Mouse (Mus musculus) limb, embryonic 15.5 days (tissue): ENCODE measurements at regions not wholly inside any gene's neighbourhood (a gene's known extent, or its start where the extent isn't known, plus 50 kb on each side); places are given as distances from the start of the nearest gene placed in this dataset.

Source experiments
- ATAC-seq: fragments of 200-750 bp; cut with Nextera tagmentation; 2 replicates; pipeline ENCODE4 v1.8.0; 2017; ENCODE audit warnings: low read depth, moderate TSS enrichment; ENCODE audit not compliant: insufficient number of reproducible peaks, low FRiP score, low TSS enrichment
- H3K27ac ChIP-seq: fragments of 300-500 bp; sonication (generic); 2 replicates; pipeline ENCODE4 v1.5.1; 2015; ENCODE audit warnings: moderate library complexity, mild to moderate bottlenecking, inconsistent platforms
- H3K27me3 ChIP-seq: fragments of 300-500 bp; sonication (generic); 2 replicates; pipeline ENCODE4 v1.6.1; 2015; ENCODE audit warnings: inconsistent platforms
- H3K36me3 ChIP-seq: fragments of 300-500 bp; sonication (generic); 2 replicates; pipeline ENCODE4 v1.6.1; 2015; ENCODE audit warnings: inconsistent platforms
- H3K4me1 ChIP-seq: fragments of 300-500 bp; sonication (generic); 2 replicates; pipeline ENCODE4 v1.6.1; 2015; ENCODE audit warnings: inconsistent platforms
- H3K4me2 ChIP-seq: fragments of 300-500 bp; sonication (generic); 2 replicates; pipeline ENCODE4 v1.6.1; 2015; ENCODE audit warnings: mild to moderate bottlenecking, inconsistent platforms
- H3K4me3 ChIP-seq: fragments of 300-500 bp; sonication (generic); 2 replicates; pipeline ENCODE4 v1.5.1; 2015; ENCODE audit warnings: mild to moderate bottlenecking, inconsistent platforms
- H3K9ac ChIP-seq: fragments of 300-500 bp; sonication (generic); 2 replicates; pipeline ENCODE4 v1.6.1; 2015; ENCODE audit warnings: inconsistent platforms
- H3K9me3 ChIP-seq: fragments of 300-500 bp; sonication (generic); 2 replicates; pipeline ENCODE4 v1.6.1; 2016; ENCODE audit warnings: inconsistent platforms
- WGBS: fragments of 180-500 bp; shearing (Covaris S2); methylation state at CpG from one replicate; pipeline ENCODE4 v1.1.7; 2015; 5-methylcytosine and 5-hydroxymethylcytosine counted together

GRCm38 (mm10) chr6:144875862-144876261 lies 94.1 kb upstream of the Sox5 start:
- no peak overlapping the region for H3K9ac ChIP-seq
- no peak overlapping the region for H3K4me3 ChIP-seq
- no peak for ATAC-seq
- no peaks in the 10 kb centered on the region for H3K4me1 ChIP-seq
- no peaks in the 10 kb centered on the region for H3K27me3 ChIP-seq
- H3K4me2 ChIP-seq = no peak overlapping the region
- H3K36me3 ChIP-seq = no peaks in the 10 kb centered on the region
- WGBS = 54% methylated on average over 9 of the region's 9 CpGs
- H3K27ac ChIP-seq = no peak overlapping the region
- H3K9me3 ChIP-seq = no peaks in the 10 kb centered on the region

GRCm38 (mm10) chr6:144874251-144874650 lies 92.5 kb upstream of the Sox5 start:
- no peak overlapping the region for H3K4me3 ChIP-seq
- H3K27me3 ChIP-seq = no peaks in the 10 kb centered on the region
- ATAC-seq = no peak
- H3K9ac ChIP-seq = no peak overlapping the region
- WGBS = 84% methylated on average over 5 of the region's 5 CpGs
- H3K4me2 ChIP-seq = no peak overlapping the region
- H3K4me1 ChIP-seq = no peaks in the 10 kb centered on the region
- no peaks in the 10 kb centered on the region for H3K9me3 ChIP-seq
- no peak overlapping the region for H3K27ac ChIP-seq
- H3K36me3 ChIP-seq = no peaks in the 10 kb centered on the region

GRCm38 (mm10) chr6:144870949-144871348 lies 89.2 kb upstream of the Sox5 start:
- no peak overlapping the region for H3K4me2 ChIP-seq
- ATAC-seq = no peak

GRCm38 (mm10) chr6:144867333-144867732 lies 85.6 kb upstream of the Sox5 start:
- H3K9ac ChIP-seq = no peak overlapping the region
- 79% methylated on average over 9 of the region's 9 CpGs for WGBS
- H3K27ac ChIP-seq = no peak overlapping the region
- no peaks in the 10 kb centered on the region for H3K27me3 ChIP-seq
- H3K9me3 ChIP-seq = no peaks in the 10 kb centered on the region
- no peak overlapping the region for H3K4me3 ChIP-seq
- no peak overlapping the region for H3K4me2 ChIP-seq
- H3K4me1 ChIP-seq = no peaks in the 10 kb centered on the region
- no peaks in the 10 kb centered on the region for H3K36me3 ChIP-seq
- ATAC-seq = no peak

More at GRCm38 (mm10) chr6:144870949-144871348, 89.2 kb upstream of the Sox5 start:
- no peak overlapping the region for H3K9ac ChIP-seq
- no peak overlapping the region for H3K27ac ChIP-seq
- 86% methylated on average over 8 of the region's 8 CpGs for WGBS
- H3K27me3 ChIP-seq = no peaks in the 10 kb centered on the region
- H3K4me3 ChIP-seq = no peak overlapping the region
- no peaks in the 10 kb centered on the region for H3K4me1 ChIP-seq
- no peaks in the 10 kb centered on the region for H3K9me3 ChIP-seq
- H3K36me3 ChIP-seq = no peaks in the 10 kb centered on the region

GRCm38 (mm10) chr6:144864026-144864425 lies 82.2 kb upstream of the Sox5 start:
- Histone ChIP-seq H3K36me3 (no peaks in the 10 kb centered on the region), H3K4me3 (no peak overlapping the region), H3K9me3 (no peaks in the 10 kb centered on the region), H3K4me2 (no peak overlapping the region), H3K9ac (no peak overlapping the region), H3K4me1 (no peaks in the 10 kb centered on the region), H3K27me3 (no peaks in the 10 kb centered on the region), H3K27ac (no peak overlapping the region)
- no peak for ATAC-seq
- WGBS = 59% methylated on average over 6 of the region's 6 CpGs

- 90% methylated on average over 3 of the region's 3 CpGs for WGBS
- Histone ChIP-seq H3K27me3 (no peaks in the 10 kb centered on the region), H3K9ac (no peak overlapping the region), H3K4me3 (no peak overlapping the region), H3K4me1 (no peaks in the 10 kb centered on the region), H3K27ac (no peak overlapping the region), H3K4me2 (no peak overlapping the region), H3K36me3 (no peaks in the 10 kb centered on the region), H3K9me3 (no peaks in the 10 kb centered on the region)
- no peak for ATAC-seq
Observed at GRCm38 (mm10) chr6:144863430-144863994, 81.7 kb upstream of the Sox5 start.

GRCm38 (mm10) chr6:144841510-144841909 lies 59.7 kb upstream of the Sox5 start:
- H3K4me3 ChIP-seq = no peak overlapping the region
- no peaks in the 10 kb centered on the region for H3K36me3 ChIP-seq
- no peak overlapping the region for H3K4me2 ChIP-seq
- ATAC-seq = no peak
- no peaks in the 10 kb centered on the region for H3K9me3 ChIP-seq
- H3K9ac ChIP-seq = no peak overlapping the region
- whole genome bisulfite sequencing = 69% methylated on average over 3 of the region's 3 CpGs
- H3K27ac ChIP-seq = no peak overlapping the region
- no peaks in the 10 kb centered on the region for H3K4me1 ChIP-seq
- no peaks in the 10 kb centered on the region for H3K27me3 ChIP-seq

GRCm38 (mm10) chr6:144839383-144839782 lies 57.6 kb upstream of the Sox5 start:
- H3K36me3 ChIP-seq = no peaks in the 10 kb centered on the region
- no peaks in the 10 kb centered on the region for H3K27me3 ChIP-seq
- H3K9me3 ChIP-seq = no peaks in the 10 kb centered on the region
- WGBS = 94% methylated on average over 1 of the region's 1 CpGs
- no peak for ATAC-seq
- H3K4me3 ChIP-seq = no peak overlapping the region
- H3K4me1 ChIP-seq = peaks cover 2% of the 10 kb centered on the region; the same call in 1 of the 2 replicates
- no peak overlapping the region for H3K9ac ChIP-seq
- H3K27ac ChIP-seq = no peak overlapping the region
- no peak overlapping the region for H3K4me2 ChIP-seq

GRCm38 (mm10) chr6:144834323-144835183 lies 52.8 kb upstream of the Sox5 start:
- WGBS = 45% methylated on average over 19 of the region's 19 CpGs
- no peak overlapping the region for H3K4me3 ChIP-seq
- peaks cover 4% of the 10 kb centered on the region; the same call in 1 of the 2 replicates for H3K4me1 ChIP-seq
- H3K36me3 ChIP-seq = no peaks in the 10 kb centered on the region
- no peak overlapping the region for H3K9ac ChIP-seq
- no peaks in the 10 kb centered on the region for H3K27me3 ChIP-seq
- H3K9me3 ChIP-seq = no peaks in the 10 kb centered on the region
- H3K27ac ChIP-seq = no peak overlapping the region
- no peak for ATAC-seq
- no peak overlapping the region for H3K4me2 ChIP-seq
